Mouse (Mus musculus): Measurements from ENCODE around the gene Jmjd6. TPM values are rescaled to one million over a fixed set of nuclear protein-coding genes. Genes with fewer than 3 reads are reported as not detected.

The Jmjd6 gene
- polyA plus RNA-seq, 1 experiment from 2014 or later = 102 TPM

Other genes starting within 250 kb of the Jmjd6 start
- 9.9 and 10.6 TPM in 2 replicates for gene Rhbdf2, start 216.4 kb downstream of the Jmjd6 start, polyA plus RNA-seq (2014; fragmentation: Nextera tagmentation; extraction: Ambion mirVana)
- gene Prcd, start 189.9 kb downstream of the Jmjd6 start, polyA plus RNA-seq (2014; fragmentation: Nextera tagmentation; extraction: Ambion mirVana) = 0.62 and 0.74 TPM in 2 replicates
- gene Cygb, start 189.1 kb downstream of the Jmjd6 start, polyA plus RNA-seq (2014; fragmentation: Nextera tagmentation; extraction: Ambion mirVana) = 2.0 and 2.5 TPM in 2 replicates
- gene St6galnac1, start 67.9 kb downstream of the Jmjd6 start, polyA plus RNA-seq (2014; fragmentation: Nextera tagmentation; extraction: Ambion mirVana) = not detected in 2 replicates
- gene Mxra7, start 15.4 kb downstream of the Jmjd6 start, polyA plus RNA-seq (2014; fragmentation: Nextera tagmentation; extraction: Ambion mirVana) = 8.4 and 9.3 TPM in 2 replicates
- 65.1 and 73.9 TPM in 2 replicates for gene Mettl23, start 171 bp downstream of the Jmjd6 start, polyA plus RNA-seq (2014; fragmentation: Nextera tagmentation; extraction: Ambion mirVana)
- 21.4 and 23.9 TPM in 2 replicates for gene Mfsd11, start 9.0 kb upstream of the Jmjd6 start, polyA plus RNA-seq (2014; fragmentation: Nextera tagmentation; extraction: Ambion mirVana)
- 931 and 939 TPM in 2 replicates for gene Srsf2, start 9.6 kb upstream of the Jmjd6 start, polyA plus RNA-seq (2014; fragmentation: Nextera tagmentation; extraction: Ambion mirVana)
- 0.27 and 0.39 TPM in 2 replicates for gene Mgat5b, start 75.4 kb upstream of the Jmjd6 start, polyA plus RNA-seq (2014; fragmentation: Nextera tagmentation; extraction: Ambion mirVana)

Data from liver, embryonic 11.5 days (tissue).